Mouse (Mus musculus): Measurements from ENCODE around the gene Aig1.

GRCm38 (mm10) chr10:13597491-13597890, 271.3 kb downstream of the Aig1 start:
- TF ChIP-seq CTCF (IDR thresholded peaks at IDR 0.05; ENCODE audit: borderline replicate concordance, insufficient read depth, low read length) (no peak), POLR2A (IDR thresholded peaks at IDR 0.05; ENCODE audit: low read depth, low read length) (no peak)

Data from embryonic fibroblast, embryonic 13.5 days (primary cell).